ENCODE assay signal across 8 mouse cellular contexts in the genomic region with DNA sequence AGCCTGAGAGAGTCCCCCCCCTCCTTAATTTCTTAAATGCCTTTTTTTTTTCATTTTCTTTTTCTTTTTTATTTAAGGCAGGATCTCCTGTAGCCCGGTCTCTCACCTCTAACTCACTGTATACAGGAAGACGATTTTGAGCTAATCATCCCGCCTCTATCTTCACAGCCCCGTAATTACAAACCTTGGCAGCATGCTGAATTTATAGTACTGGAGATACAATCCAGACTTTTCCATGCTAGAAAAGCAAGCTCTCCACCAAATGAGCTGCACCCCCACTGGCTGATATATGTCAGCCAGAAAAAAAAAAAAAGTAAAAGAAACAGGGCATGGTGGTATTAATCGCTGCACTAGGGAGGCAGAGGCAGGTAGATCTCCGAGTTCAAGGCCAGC. TPM values are rescaled to one million over a fixed set of nuclear protein-coding genes. Genes with fewer than 3 reads are reported as not detected.
DNase-seq lines count a peak whose midpoint lies in the region; ATAC-seq and TF ChIP-seq lines count a peak whose summit lies in the region.

No protein-coding gene starts in this region.

- no peak for ATAC-seq in midbrain, embryonic 11.5 days (ENCODE audit: low FRiP score)
- ATAC-seq in limb, embryonic 13.5 days (ENCODE audit: low FRiP score, low read depth): no peak
- no peak for ATAC-seq in stomach, embryonic 16.5 days (ENCODE audit: insufficient read depth, low FRiP score)

- peak overlapping the region; percentile 66; the same call in 1 of the 2 replicates for H3K4me2 ChIP-seq in midbrain, embryonic 11.5 days
- H3K4me2 ChIP-seq in limb, embryonic 13.5 days (replicated peaks): peak overlapping the region; percentile 99
- peak overlapping the region; percentile 100 for H3K4me2 ChIP-seq in stomach, embryonic 16.5 days (ENCODE audit: low read depth, low read length)

- 0 out of 2 replicates have a peak, but pooled peaks cover 1% of the 10 kb centered on the region for H3K79me2 ChIP-seq in heart, adult 2 months (replicated peaks; ENCODE audit: control insufficient read depth, insufficient read depth, low read length)

- no peaks in the 10 kb centered on the region for H3K27me3 ChIP-seq in heart, adult 2 months (ENCODE audit: control insufficient read depth, insufficient read depth, low read length)
- no peaks in the 10 kb centered on the region; the same call in 1 of the 2 replicates for H3K27me3 ChIP-seq in midbrain, embryonic 11.5 days (ENCODE audit: control insufficient read depth, insufficient read depth, low read length)
- peaks cover 12% of the 10 kb centered on the region for H3K27me3 ChIP-seq in midbrain, embryonic 10.5 days (ENCODE audit: low read depth, poor library complexity, severe bottlenecking)
- no peaks in the 10 kb centered on the region; the same call in 1 of the 2 replicates for H3K27me3 ChIP-seq in limb, embryonic 13.5 days
- no peaks in the 10 kb centered on the region for H3K27me3 ChIP-seq in stomach, embryonic 16.5 days (ENCODE audit: control insufficient read depth, insufficient read depth, low read length)

- H3K9ac ChIP-seq in heart, adult 2 months (ENCODE audit: low read depth, low read length): no peak overlapping the region
- no peak overlapping the region for H3K9ac ChIP-seq in midbrain, embryonic 11.5 days (ENCODE audit: low read length)
- H3K9ac ChIP-seq in limb, embryonic 13.5 days: no peak overlapping the region
- H3K9ac ChIP-seq in stomach, embryonic 16.5 days (ENCODE audit: low read length): no peak overlapping the region

- TF ChIP-seq POLR2A in heart, adult 2 months (IDR thresholded peaks at IDR 0.05; ENCODE audit: insufficient read depth, low read depth, low read length): no peak

- no peaks in the 10 kb centered on the region for H3K9me3 ChIP-seq in midbrain, embryonic 11.5 days (ENCODE audit: control insufficient read depth, low read length)
- no peaks in the 10 kb centered on the region for H3K9me3 ChIP-seq in midbrain, embryonic 10.5 days (replicated peaks)
- no peaks in the 10 kb centered on the region for H3K9me3 ChIP-seq in limb, embryonic 13.5 days
- no peaks in the 10 kb centered on the region for H3K9me3 ChIP-seq in stomach, embryonic 16.5 days (replicated peaks; ENCODE audit: control insufficient read depth, low read length)

- H3K36me3 ChIP-seq in heart, adult 2 months (ENCODE audit: control insufficient read depth, insufficient read depth, low read length): no peaks in the 10 kb centered on the region
- H3K36me3 ChIP-seq in midbrain, embryonic 11.5 days (ENCODE audit: control insufficient read depth, insufficient read depth, low read length): no peaks in the 10 kb centered on the region
- peaks cover 7% of the 10 kb centered on the region for H3K36me3 ChIP-seq in midbrain, embryonic 10.5 days
- H3K36me3 ChIP-seq in limb, embryonic 13.5 days: peaks cover 5% of the 10 kb centered on the region; the same call in 1 of the 2 replicates
- H3K36me3 ChIP-seq in stomach, embryonic 16.5 days (ENCODE audit: control insufficient read depth, insufficient read depth, low read length): no peaks in the 10 kb centered on the region

- DNase-seq in heart, adult 2 months: no peak
- DNase-seq in heart, postnatal 10 days: no peak
- DNase-seq in midbrain, embryonic 11.5 days (ENCODE audit: low spot score, missing footprints): no peak
- no peak for DNase-seq in midbrain, embryonic 10.5 days (ENCODE audit: low spot score)
- no peak for DNase-seq in kidney, postnatal 36 days
- DNase-seq in gastrocnemius, postnatal 10 days: no peak

- peaks cover 1% of the 10 kb centered on the region; the same call in 1 of the 2 replicates for H3K4me1 ChIP-seq in heart, adult 2 months (ENCODE audit: control insufficient read depth, insufficient read depth, low read length)
- H3K4me1 ChIP-seq in midbrain, embryonic 11.5 days (ENCODE audit: control insufficient read depth, insufficient read depth, low read length): peaks cover 14% of the 10 kb centered on the region
- H3K4me1 ChIP-seq in midbrain, embryonic 10.5 days: peaks cover 26% of the 10 kb centered on the region
- H3K4me1 ChIP-seq in limb, embryonic 13.5 days: peaks cover 23% of the 10 kb centered on the region
- H3K4me1 ChIP-seq in stomach, embryonic 16.5 days (ENCODE audit: control insufficient read depth, insufficient read depth, low read length): peaks cover 8% of the 10 kb centered on the region

- H3K27ac ChIP-seq in heart, adult 2 months: no peak overlapping the region
- no peak overlapping the region for H3K27ac ChIP-seq in midbrain, embryonic 11.5 days (ENCODE audit: low read depth, low read length)
- no peak overlapping the region for H3K27ac ChIP-seq in midbrain, embryonic 10.5 days (replicated peaks)
- no peak overlapping the region for H3K27ac ChIP-seq in limb, embryonic 13.5 days
- no peak overlapping the region for H3K27ac ChIP-seq in stomach, embryonic 16.5 days (ENCODE audit: low read length)

- intact Hi-C loops in heart, adult 2 months (cut with DNase I): loop anchor here (5.0 kb wide), 5 partner anchors 80 to 1455 kb away; a partner anchor contains a TSS
- intact Hi-C loops in heart, postnatal 10 days (cut with DNase I): no loop called here

- TF ChIP-seq EP300 in heart, adult 2 months (IDR thresholded peaks at IDR 0.05; ENCODE audit: insufficient read depth, low read depth, low read length): no peak

- 51% methylated on average over 6 of the region's 6 CpGs for WGBS in heart, adult 2 months
- 86% methylated on average over 6 of the region's 6 CpGs for WGBS in midbrain, embryonic 11.5 days
- 78% methylated on average over 6 of the region's 6 CpGs for WGBS in midbrain, embryonic 10.5 days
- WGBS in limb, embryonic 13.5 days: 67% methylated on average over 6 of the region's 6 CpGs
- WGBS in stomach, embryonic 16.5 days: 51% methylated on average over 6 of the region's 6 CpGs

- no peak for TF ChIP-seq CTCF in heart, adult 2 months (IDR thresholded peaks at IDR 0.05)

- H3K4me3 ChIP-seq in heart, adult 2 months: peak overlapping the region; percentile 95; the same call in 1 of the 2 replicates
- H3K4me3 ChIP-seq in midbrain, embryonic 11.5 days (ENCODE audit: low read depth, low read length): no peak overlapping the region; the same call in 1 of the 2 replicates
- no peak overlapping the region for H3K4me3 ChIP-seq in midbrain, embryonic 10.5 days
- peak overlapping the region; percentile 86; the same call in 1 of the 2 replicates for H3K4me3 ChIP-seq in limb, embryonic 13.5 days
- peak overlapping the region; percentile 87 for H3K4me3 ChIP-seq in stomach, embryonic 16.5 days (replicated peaks; ENCODE audit: low read length)

RNA-seq across cellular contexts. Expression of a gene that starts 1.3 kb away (rescaled TPM):
- 10 to 100 TPM; 51.0 to 68.2 TPM for total RNA-seq in heart, adult 2 months (2021)
- 21.6 and 36.6 TPM in 2 replicates for polyA plus RNA-seq in heart, adult 2 months (2012; rRNA removed)
- 10 to 100 TPM; 57.0 to 67.0 TPM for total RNA-seq in heart, postnatal 10 days (2021)
- polyA plus RNA-seq in midbrain, embryonic 11.5 days (2014; fragmentation: Nextera tagmentation; extraction: Ambion mirVana): 3.4 and 3.8 TPM in 2 replicates
- polyA plus RNA-seq in midbrain, embryonic 10.5 days (2016; fragmentation: Nextera tagmentation; extraction: Ambion mirVana): 2.8 TPM in 2 replicates
- polyA plus RNA-seq in limb, embryonic 13.5 days (2015; fragmentation: Nextera tagmentation; extraction: Ambion mirVana): 4.9 and 5.1 TPM in 2 replicates
- polyA plus RNA-seq in stomach, embryonic 16.5 days (2015; fragmentation: Nextera tagmentation; extraction: Ambion mirVana): 2.8 and 4.8 TPM in 2 replicates
- 100 to 1,000 TPM; 102 to 121 TPM for total RNA-seq in gastrocnemius, postnatal 10 days (2021)

Comparison
In these comparisons a context has a peak if more than half of its experiments do, and no peak if none do; other contexts are left out.
1. H3K4me3 ChIP-seq: peak in heart, adult 2 months (single experiment), limb, embryonic 13.5 days (single experiment) and stomach, embryonic 16.5 days (single experiment); none in midbrain, embryonic 11.5 days (single experiment) and midbrain, embryonic 10.5 days (single experiment).
2. Peak in every context shown above with its lines, with median percentiles within 50 percentile points of each other: H3K4me2 ChIP-seq.